Mouse (Mus musculus): ENCODE measurements around the gene Taf12.

Gene Taf12

DNA sequence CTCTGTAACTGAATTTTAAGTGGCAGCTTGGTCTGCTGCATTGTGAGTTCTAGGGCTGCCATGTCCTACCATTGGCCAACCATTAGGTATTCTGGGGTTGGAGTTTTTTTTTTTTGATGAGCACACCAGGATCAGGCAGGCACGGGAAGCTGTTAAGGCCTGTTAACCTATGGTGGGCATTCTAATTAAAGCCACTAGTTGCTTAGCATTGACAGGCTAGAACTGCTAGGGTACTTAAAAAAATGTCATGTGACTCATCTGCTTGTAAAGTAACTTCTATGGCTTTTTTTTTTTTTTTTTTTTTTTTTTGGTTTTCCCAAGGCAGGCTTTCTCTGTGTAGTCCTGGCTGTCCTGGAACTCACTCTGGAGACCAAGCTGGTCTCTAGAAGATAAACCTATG, 37.0 kb downstream of the Taf12 start:
- peak; percentile 47 for DNase-seq (ENCODE audit: low read depth)

DNA sequence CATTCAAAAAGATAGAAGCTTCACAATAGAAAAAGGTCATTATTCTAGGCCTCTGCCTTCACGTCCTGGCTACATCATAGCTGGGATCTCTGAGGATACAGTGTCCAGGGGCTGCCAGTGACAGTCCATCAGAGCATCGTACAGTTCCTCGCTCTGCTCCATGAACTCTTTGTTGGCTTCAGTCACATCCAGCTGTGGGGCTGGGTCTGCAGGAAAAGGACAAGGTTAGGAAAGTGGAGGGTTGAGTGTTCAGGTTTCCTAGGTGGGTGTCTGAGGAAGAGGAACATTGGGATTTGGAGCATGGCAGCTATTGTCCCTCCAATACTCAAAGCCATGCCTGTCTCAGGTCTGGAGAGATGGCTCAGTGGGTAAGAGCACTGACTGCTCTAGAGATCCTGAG, 37.6 kb downstream of the Taf12 start:
- peak; percentile 47 for DNase-seq (ENCODE audit: low read depth)

DNA sequence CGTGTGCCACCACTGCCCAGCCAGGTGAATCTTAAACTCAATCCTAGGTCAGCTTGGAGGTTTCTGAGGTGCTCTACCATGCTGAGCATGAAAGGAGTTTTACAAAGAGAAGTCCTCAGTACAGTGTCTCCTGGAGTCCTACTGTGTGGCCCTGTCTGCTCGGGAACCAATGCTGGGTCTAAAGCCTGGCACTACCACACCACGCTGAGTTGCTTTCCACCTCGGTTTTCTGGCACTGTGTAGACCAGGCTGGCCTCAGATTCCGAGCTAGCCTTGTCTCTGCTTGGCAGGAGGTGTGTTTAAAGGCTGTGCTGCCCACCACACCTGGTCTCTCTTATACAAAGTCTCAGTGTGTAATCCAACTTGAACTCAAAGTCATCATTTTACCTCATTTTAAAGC, 38.5 kb downstream of the Taf12 start:
- DNase-seq (ENCODE audit: low read depth) = no peak

DNA sequence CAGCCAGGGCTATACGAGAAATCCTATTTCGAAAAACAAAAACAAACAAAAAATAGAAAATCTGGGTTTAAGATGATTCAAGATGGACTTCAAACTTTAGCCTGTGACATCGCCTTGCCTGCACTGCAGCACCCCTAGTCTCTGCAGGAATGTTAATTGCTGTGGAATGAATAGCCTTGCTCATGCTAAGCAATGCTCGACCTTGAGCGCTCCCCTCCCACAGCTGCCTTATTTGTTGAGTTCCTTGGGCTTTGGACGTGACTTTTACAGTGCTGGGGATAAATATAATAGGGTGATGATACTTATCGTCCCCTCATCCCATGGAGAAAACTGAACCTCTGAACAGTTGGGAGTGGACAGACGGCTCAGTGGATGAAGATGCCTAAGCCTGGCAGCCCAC, 41.5 kb downstream of the Taf12 start:
- no peak for DNase-seq (ENCODE audit: low read depth)

DNA sequence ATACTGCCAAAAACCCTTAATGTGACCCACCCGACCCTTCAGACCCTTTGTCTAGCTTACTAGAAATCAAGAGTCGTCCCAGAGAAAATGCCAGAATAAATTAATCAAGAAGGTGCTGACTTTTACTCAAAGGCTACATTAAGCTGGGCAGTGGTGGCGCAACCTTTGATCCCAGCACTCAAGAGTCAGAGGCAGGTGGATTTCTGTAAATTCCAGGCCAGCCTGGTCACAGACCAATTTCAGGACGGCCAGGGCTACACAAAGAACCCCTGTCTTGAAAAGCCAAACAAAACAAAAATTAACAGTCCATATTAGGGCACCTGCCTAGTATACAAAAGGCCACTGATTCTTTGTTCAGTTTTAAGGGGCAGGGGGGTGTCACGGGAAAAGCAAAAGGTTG, 52.3 kb downstream of the Taf12 start:
- DNase-seq (ENCODE audit: low read depth) = no peak

DNA sequence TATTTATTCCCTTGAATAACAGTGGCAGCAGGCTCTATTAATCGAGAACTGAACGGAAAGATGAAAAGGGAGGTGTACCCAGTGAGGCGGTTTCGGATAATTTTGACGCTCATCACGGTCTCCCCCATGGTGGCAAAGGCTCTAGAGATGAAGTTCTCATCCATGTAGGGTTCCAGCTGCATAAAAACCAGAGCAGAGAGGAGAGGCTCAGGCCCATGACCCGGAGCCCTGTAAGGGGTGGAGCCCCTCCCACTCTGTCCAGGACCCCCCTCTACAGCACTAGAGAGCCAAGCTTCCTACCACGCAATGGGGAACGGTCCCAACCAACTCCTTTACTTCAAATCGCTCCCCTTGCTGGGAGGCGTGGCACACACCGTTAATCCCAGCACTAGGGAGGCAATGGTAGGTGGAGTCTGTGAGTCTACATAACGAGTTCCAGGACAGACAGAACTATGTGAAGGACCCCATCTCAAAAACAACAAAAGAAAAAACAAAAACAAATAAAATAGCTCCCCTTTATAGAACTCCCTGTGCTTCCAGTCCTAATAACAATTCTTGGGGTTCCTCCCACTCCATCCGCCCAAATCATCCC, 54.3 kb downstream of the Taf12 start:
- DNase-seq (ENCODE audit: low read depth) = peak; percentile 12

DNA sequence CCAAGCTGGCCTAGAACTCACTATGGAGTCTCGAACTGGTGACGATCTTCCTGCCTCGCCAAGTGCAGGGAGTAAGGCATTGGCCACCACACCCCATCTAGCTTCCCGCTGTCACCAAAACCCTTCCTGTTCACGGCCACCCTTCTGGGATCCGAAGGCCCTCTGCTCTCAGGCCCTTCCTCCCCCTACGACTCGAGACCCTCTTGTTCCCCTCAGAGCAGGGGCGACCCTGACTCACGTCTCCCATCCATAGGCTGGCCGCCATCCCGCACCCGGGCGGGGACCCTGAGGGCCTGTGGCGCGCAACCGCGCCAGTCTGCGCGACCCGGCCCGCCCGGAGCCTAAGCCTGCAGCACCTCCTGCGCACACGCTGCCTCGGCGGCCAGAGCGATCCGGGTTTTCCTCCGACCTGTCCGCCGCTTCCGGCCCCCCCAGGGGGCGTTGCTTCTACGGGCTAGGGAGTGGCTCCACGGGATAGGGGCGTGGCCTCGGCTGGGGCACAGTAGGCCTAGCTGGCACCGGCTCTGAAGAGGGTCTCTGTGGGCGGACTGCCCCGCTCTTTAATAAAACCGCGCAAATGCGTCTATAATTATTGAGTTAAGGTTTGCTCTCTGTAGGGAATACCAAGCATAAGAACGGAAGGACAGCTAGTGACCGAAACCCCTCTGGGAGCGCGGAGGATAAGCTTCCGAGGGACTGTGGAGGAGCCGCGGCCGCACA, 55.1 kb downstream of the Taf12 start, which contains the start of gene Trnau1ap:
TSS of gene Trnau1ap (minus strand) at position 424 of the 720 bp plus-strand sequence.
- DNase-seq (ENCODE audit: low read depth) = peak; percentile 88

DNA sequence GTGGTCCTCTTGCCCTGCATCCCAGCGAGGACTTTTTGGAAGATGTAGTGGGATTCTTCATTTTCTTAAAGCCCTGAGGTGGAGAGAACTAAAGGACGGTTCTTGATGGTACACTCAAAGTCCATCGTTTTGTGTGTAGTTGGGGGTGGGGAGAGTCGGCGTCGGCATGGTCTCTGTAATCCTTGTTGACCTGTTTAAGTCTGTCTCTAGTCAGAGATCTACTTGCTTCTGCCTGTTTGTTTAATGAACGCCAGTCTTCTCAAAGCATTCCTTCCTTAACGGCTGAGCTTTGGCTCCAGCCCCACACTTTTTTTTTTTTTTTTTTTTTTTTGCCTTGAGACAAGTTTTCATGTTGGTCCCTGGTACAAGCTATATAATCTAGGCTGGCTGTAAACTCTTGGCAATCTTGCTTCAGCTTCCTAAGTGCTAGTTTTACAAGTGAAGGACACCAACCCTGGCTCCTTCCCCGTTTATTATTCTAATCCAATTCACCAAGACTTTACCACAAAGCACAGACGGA, 55.7 kb downstream of the Taf12 start:
- DNase-seq (ENCODE audit: low read depth) = no peak

DNA sequence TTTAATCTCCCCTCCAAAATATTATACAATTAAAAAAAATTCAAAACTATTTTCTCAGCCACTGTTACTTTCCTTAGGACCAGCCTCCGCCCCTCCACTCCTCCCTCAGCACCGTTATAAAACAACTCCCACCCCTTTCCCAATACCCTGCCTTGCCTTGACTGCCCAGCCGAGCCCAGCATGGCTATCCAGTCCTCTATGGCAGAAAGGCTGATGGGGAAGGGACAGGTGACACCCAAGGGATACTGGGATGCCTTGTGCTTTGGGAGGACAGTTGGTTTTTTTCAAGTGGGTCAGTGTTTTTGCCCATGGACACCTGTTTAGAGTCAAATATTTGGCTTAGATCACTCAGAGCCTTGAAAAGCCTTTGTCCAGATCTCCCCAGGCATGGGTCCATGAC, 57.8 kb downstream of the Taf12 start:
- no peak for DNase-seq (ENCODE audit: low read depth)

DNA sequence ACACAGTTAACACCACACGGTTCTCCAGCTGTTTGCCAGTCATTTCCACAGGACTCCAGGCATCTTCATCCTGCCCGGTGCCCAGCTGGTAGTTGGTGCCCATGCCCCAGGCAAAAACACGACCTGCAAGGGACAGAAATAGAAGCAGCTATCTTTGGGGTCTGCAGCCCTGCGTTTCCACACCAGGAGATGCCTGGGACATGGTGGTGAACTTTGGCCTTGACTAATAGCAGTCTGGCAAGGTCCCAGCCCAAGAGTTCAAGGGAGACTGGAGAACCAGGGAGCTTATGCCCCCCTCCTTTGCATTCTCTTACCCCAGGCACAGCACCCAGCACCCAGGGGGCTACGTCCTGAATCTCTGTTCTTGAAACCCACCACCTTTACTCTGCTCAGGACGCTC, 58.7 kb downstream of the Taf12 start:
- DNase-seq (ENCODE audit: low read depth) = no peak

DNA sequence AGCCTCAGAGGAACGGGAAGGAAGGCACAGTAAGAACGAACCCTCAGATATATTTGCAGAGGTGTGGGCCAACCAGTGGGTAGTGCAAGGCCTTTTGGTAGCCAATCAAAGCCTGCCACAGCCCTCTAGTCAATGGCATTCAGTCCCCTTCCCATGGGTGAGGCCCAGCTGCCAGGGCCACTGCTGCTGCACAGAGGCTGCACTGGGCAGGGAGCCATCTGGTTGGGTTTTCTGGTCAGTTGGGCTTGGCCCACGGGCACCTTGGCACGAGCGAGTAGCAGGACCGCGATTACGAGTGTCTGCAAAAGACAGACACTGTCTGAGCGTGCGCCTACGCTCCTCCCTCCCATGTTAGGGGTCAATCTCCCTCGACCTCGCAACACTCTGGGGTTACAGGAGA, 64.8 kb downstream of the Taf12 start:
- no peak for DNase-seq (ENCODE audit: low read depth)

DNA sequence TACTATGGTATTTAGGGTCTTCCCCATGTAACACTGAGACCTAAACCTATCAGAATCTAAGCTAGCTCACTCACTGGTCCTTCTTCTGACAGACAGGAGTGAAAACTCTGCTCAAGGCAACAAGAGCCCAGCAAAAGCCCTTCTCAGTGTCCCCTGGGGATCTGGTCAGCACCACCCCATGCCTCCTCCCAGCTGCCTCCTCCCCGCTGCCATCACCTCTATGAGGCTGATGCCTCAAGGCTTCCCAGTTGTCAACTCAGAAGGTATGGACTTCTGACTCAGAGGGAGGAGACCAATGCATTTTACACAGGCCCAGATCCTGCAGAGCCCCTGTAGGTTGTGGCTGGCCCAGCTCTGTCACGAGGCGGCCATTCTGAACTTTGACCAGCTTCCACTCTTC, 67.3 kb downstream of the Taf12 start:
- DNase-seq (ENCODE audit: low read depth) = no peak

DNA sequence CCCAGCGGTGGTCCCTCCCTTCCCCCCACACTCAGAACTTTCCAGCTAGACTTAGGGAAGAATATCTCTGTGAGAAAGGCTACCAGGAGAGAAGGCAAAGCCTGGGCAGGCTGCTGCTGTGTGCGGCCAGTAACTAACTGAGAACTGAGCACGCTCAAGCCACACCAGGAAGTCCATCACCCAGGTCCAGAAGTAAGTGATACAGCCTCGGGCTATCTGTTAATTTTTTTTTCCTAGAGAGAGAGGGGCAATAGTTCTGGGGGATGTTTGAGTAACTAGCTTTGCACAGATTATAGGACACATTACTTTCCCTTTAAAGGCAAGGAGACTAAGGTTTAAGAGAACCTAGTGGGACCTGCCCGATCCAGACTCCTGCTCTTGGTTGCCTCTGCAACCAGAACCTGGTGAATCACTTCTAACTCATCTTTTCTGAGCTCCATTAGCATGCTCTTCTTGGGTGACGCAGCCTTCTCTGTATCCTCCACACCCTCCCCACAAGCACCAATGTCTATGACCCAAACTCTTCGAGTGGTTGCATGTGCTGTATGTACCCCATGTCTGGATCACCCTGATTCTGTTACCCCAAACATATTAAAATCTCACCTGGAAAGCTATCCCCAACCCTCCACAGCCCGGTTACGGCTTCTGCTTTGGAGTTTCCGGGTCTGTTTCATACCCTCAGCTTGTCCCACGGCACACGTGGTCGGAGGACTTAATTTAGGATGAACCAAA, 70.4 kb downstream of the Taf12 start:
- DNase-seq (ENCODE audit: low read depth) = peak; percentile 68

All from 416B (cell line).